Mouse (Mus musculus): ENCODE measurements around the gene Scn1b. TPM values are rescaled to one million over a fixed set of nuclear protein-coding genes. Genes with fewer than 3 reads are reported as not detected.

The Scn1b gene
- polyA plus RNA-seq, 1 experiment from 2014 or later = 1.3 TPM

DNA sequence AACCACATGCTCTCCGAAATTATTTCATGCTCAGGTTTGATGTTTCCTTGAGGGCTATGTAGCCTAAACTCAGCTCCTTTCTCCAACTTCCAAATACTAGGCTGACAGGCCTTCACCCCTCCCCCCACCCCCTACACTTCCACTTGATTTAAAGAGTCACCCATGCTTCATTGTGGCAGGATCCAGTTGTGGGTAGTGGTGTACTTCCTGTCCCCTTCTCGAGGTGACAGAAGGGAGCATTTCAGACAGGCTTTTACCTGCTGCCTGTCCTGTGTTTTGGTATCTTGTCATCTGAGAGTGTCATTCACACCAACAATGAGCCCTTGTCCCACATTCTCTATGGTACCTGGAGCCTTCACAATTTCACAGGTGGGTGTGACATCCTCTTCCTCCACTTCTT lies 39.5 kb downstream of the Scn1b start:
- H3K36me3 ChIP-seq = no peaks in the 10 kb centered on the region
- H3K4me3 ChIP-seq = no peak overlapping the region
- 60% methylated on average over 2 of the region's 2 CpGs for WGBS
- H3K9me3 ChIP-seq = 0 out of 2 replicates have a peak, but pooled peaks cover 3% of the 10 kb centered on the region
- 0 out of 2 replicates have a peak overlapping the region, but pooled peaks have one; percentile 81 for H3K27ac ChIP-seq
- no peak for DNase-seq (ENCODE audit: low spot score)
- H3K4me1 ChIP-seq (replicated peaks) = peaks cover 36% of the 10 kb centered on the region
- no peaks in the 10 kb centered on the region for H3K27me3 ChIP-seq (ENCODE audit: insufficient read depth, poor library complexity, severe bottlenecking)

GRCm38 (mm10) chr7:31086175-31086755 lies 40.5 kb downstream of the Scn1b start:
- no peak overlapping the region for H3K4me3 ChIP-seq
- H3K9me3 ChIP-seq = 0 out of 2 replicates have a peak, but pooled peaks cover 3% of the 10 kb centered on the region
- H3K27me3 ChIP-seq (ENCODE audit: insufficient read depth, poor library complexity, severe bottlenecking) = no peaks in the 10 kb centered on the region
- no peaks in the 10 kb centered on the region for H3K36me3 ChIP-seq
- 90% methylated on average over 9 of the region's 9 CpGs for WGBS
- DNase-seq (ENCODE audit: low spot score) = no peak
- peak overlapping the region; percentile 81 for H3K27ac ChIP-seq
- H3K4me1 ChIP-seq (replicated peaks) = peaks cover 36% of the 10 kb centered on the region

- Histone ChIP-seq H3K4me3 (no peak overlapping the region), H3K27me3 (ENCODE audit: insufficient read depth, poor library complexity, severe bottlenecking) (no peaks in the 10 kb centered on the region), H3K4me1 (replicated peaks) (peaks cover 36% of the 10 kb centered on the region), H3K9me3 (peaks cover 7% of the 10 kb centered on the region; the same call in 1 of the 2 replicates), H3K27ac (peak overlapping the region; percentile 81), H3K36me3 (no peaks in the 10 kb centered on the region)
- DNase-seq (ENCODE audit: low spot score) = peak; percentile 52
- 25% methylated on average over 3 of the region's 3 CpGs for WGBS
These were observed 41.6 kb downstream of the Scn1b start for GRCm38 (mm10) chr7:31085171-31085570.

- 57% methylated on average over 9 of the region's 9 CpGs for WGBS
- H3K4me1 ChIP-seq (replicated peaks) = peaks cover 36% of the 10 kb centered on the region
- H3K36me3 ChIP-seq = no peaks in the 10 kb centered on the region
- H3K27me3 ChIP-seq (ENCODE audit: insufficient read depth, poor library complexity, severe bottlenecking) = no peaks in the 10 kb centered on the region
- H3K27ac ChIP-seq = peak overlapping the region; percentile 74
- H3K9me3 ChIP-seq = peaks cover 5% of the 10 kb centered on the region; the same call in 1 of the 2 replicates
- no peak for DNase-seq (ENCODE audit: low spot score)
- no peak overlapping the region for H3K4me3 ChIP-seq
These were observed 42.7 kb downstream of the Scn1b start for GRCm38 (mm10) chr7:31084140-31084539.

DNA sequence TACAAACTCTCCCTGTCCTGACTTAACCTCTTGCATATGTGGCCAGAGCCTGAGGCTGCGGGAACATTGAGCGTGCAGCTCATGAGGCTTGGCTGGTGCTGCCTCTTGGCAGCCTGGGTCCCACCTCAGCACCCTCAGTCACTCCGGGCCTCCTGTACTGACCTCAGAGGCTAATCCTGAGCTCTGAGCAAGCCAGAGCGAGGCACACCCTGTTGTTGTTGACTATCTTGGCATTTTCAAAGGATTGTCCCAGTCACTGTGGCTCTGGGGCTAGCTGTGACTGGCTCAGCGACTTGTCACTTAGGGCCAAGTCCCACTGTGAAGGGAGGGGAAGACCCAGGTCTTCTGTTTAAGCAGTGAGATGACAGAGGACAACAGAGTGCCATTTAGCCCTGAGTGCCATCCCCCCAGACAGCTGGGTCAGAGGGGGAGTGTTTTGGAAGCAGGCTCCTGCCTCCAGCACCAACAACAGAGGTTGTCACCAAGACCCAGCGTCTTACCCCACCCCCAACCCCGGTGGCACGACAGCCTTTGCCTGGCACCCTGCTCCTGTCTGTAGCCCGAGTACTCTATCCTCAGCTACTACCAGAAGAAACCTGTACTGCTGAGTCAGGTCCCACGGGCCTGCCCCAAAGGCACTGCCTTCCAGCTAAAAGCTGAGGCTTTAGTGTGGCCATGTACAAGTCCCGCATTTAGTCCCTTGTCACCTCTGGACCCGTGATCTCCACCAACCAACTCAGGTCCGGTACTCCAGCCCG lies 43.8 kb downstream of the Scn1b start:
- peaks cover 5% of the 10 kb centered on the region; the same call in 1 of the 2 replicates for H3K9me3 ChIP-seq
- H3K27me3 ChIP-seq (ENCODE audit: insufficient read depth, poor library complexity, severe bottlenecking) = no peaks in the 10 kb centered on the region
- no peak overlapping the region for H3K4me3 ChIP-seq
- peak; percentile 34 for DNase-seq (ENCODE audit: low spot score)
- no peaks in the 10 kb centered on the region for H3K36me3 ChIP-seq
- WGBS = 63% methylated on average over 14 of the region's 14 CpGs
- H3K27ac ChIP-seq = peak overlapping the region; percentile 74
- peaks cover 38% of the 10 kb centered on the region for H3K4me1 ChIP-seq (replicated peaks)

- Histone ChIP-seq H3K4me3 (no peak overlapping the region), H3K36me3 (no peaks in the 10 kb centered on the region), H3K9me3 (peaks cover 5% of the 10 kb centered on the region; the same call in 1 of the 2 replicates), H3K27me3 (ENCODE audit: insufficient read depth, poor library complexity, severe bottlenecking) (no peaks in the 10 kb centered on the region), H3K27ac (no peak overlapping the region), H3K4me1 (replicated peaks) (peaks cover 47% of the 10 kb centered on the region)
- DNase-seq (ENCODE audit: low spot score) = no peak
These were observed 44.7 kb downstream of the Scn1b start for GRCm38 (mm10) chr7:31082106-31082505.

GRCm38 (mm10) chr7:31081106-31081505 lies 45.7 kb downstream of the Scn1b start:
- H3K4me3 ChIP-seq = no peak overlapping the region
- peaks cover 5% of the 10 kb centered on the region; the same call in 1 of the 2 replicates for H3K9me3 ChIP-seq
- no peak for DNase-seq (ENCODE audit: low spot score)
- 0 out of 2 replicates have a peak overlapping the region, but pooled peaks have one; percentile 36 for H3K27ac ChIP-seq
- no peaks in the 10 kb centered on the region for H3K36me3 ChIP-seq
- WGBS = 53% methylated on average over 1 of the region's 1 CpGs
- no peaks in the 10 kb centered on the region for H3K27me3 ChIP-seq (ENCODE audit: insufficient read depth, poor library complexity, severe bottlenecking)
- peaks cover 55% of the 10 kb centered on the region for H3K4me1 ChIP-seq (replicated peaks)

- H3K9me3 ChIP-seq = peaks cover 5% of the 10 kb centered on the region; the same call in 1 of the 2 replicates
- no peaks in the 10 kb centered on the region for H3K27me3 ChIP-seq (ENCODE audit: insufficient read depth, poor library complexity, severe bottlenecking)
- H3K4me3 ChIP-seq = no peak overlapping the region
- no peak overlapping the region for H3K27ac ChIP-seq
- peaks cover 50% of the 10 kb centered on the region for H3K4me1 ChIP-seq (replicated peaks)
- no peak for DNase-seq (ENCODE audit: low spot score)
- 55% methylated on average over 3 of the region's 3 CpGs for WGBS
- H3K36me3 ChIP-seq = no peaks in the 10 kb centered on the region
These were observed 46.2 kb downstream of the Scn1b start for GRCm38 (mm10) chr7:31080611-31081010.

DNA sequence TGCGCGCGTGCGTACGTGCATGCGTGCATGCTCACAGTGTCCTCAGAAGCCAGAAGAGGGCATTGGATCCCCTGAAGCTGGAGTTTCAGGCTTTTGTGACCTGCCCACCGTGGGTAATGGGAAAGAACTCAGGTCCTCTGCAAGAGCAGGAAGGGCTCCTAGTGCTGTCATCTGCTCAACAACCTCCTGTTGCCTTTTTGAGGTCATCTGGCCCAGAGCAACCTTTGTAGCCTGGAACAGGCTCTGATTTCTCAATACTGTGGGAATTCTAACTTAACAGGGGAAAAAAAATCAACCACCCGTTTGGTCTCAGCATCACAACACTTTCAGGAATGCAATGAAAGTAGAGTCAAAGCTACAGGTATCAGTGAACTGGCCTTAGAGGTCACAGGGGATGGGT lies 47.1 kb downstream of the Scn1b start:
- peaks cover 5% of the 10 kb centered on the region; the same call in 1 of the 2 replicates for H3K9me3 ChIP-seq
- H3K27me3 ChIP-seq (ENCODE audit: insufficient read depth, poor library complexity, severe bottlenecking) = no peaks in the 10 kb centered on the region
- H3K4me3 ChIP-seq = no peak overlapping the region
- H3K27ac ChIP-seq = no peak overlapping the region
- WGBS = 88% methylated on average over 8 of the region's 8 CpGs
- DNase-seq (ENCODE audit: low spot score) = no peak
- H3K36me3 ChIP-seq = no peaks in the 10 kb centered on the region
- H3K4me1 ChIP-seq (replicated peaks) = peaks cover 44% of the 10 kb centered on the region

DNA sequence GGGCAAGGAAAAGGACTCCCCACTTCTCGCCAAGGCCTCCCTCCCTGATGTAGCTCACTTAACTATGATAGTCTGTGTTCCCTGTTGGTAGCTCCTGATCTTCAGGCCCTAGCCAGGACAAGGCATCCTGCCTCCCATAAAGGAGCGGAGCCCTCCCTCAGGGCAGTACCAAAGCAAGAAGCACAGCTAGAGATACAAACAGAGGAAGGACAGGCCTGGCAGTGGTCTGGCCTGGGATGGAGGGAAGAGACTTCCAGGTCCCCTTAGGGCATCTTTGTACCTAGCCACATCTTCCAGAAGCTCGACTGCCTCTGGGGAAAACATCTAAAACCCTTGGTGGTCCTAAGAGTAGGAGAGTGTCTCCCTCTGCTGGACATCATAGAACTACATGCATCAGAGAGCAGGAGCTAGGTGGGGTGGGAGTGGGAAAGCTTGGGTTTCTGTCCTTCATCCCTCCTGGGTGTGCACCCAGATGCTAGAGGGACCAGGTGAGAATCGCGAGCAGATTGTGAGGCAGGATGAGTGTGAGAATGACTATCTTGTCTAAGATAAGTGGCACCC lies 48.8 kb downstream of the Scn1b start:
- Histone ChIP-seq H3K27ac (peak overlapping the region; percentile 78), H3K9me3 (peaks cover 5% of the 10 kb centered on the region; the same call in 1 of the 2 replicates), H3K36me3 (no peaks in the 10 kb centered on the region), H3K27me3 (ENCODE audit: insufficient read depth, poor library complexity, severe bottlenecking) (no peaks in the 10 kb centered on the region), H3K4me3 (no peak overlapping the region), H3K4me1 (replicated peaks) (peaks cover 41% of the 10 kb centered on the region)
- peak; percentile 40 for DNase-seq (ENCODE audit: low spot score)
- WGBS = 45% methylated on average over 5 of the region's 5 CpGs

DNA sequence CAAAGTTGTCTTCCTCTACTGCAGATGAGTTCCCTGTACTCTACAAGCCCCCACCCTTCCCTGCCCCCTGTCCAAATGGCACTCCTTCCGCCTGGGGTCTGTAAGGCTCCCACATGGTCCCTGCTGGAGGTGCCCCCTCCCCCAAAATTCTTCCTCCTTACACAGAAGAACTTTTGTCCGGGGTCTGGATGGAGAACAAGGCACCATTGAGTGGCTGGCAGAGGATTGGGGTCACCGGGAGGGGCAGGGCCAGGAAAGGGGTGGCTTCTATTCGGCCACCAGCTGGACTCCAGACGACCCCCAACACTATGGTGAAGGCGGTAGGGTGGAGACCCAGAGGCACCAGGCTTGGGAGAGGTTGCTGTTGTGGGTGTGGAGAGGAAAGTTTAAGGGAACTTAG lies 49.3 kb downstream of the Scn1b start:
- DNase-seq (ENCODE audit: low spot score) = no peak
- Histone ChIP-seq H3K27ac (peak overlapping the region; percentile 78), H3K36me3 (no peaks in the 10 kb centered on the region), H3K4me3 (no peak overlapping the region), H3K27me3 (ENCODE audit: insufficient read depth, poor library complexity, severe bottlenecking) (no peaks in the 10 kb centered on the region), H3K9me3 (peaks cover 5% of the 10 kb centered on the region; the same call in 1 of the 2 replicates), H3K4me1 (replicated peaks) (peaks cover 42% of the 10 kb centered on the region)
- 52% methylated on average over 6 of the region's 6 CpGs for WGBS

- Histone ChIP-seq H3K4me3 (no peak within 1 kb of the TSS), H3K36me3 (no peaks in the 10 kb centered on the region), H3K9me3 (peaks cover 5% of the 10 kb centered on the region; the same call in 1 of the 2 replicates), H3K27me3 (ENCODE audit: insufficient read depth, poor library complexity, severe bottlenecking) (no peaks in the 10 kb centered on the region), H3K4me1 (replicated peaks) (peaks cover 48% of the 10 kb centered on the region), H3K27ac (peak within 1 kb of the TSS; percentile 78)
- WGBS = 65% methylated on average over 5 of the region's 5 CpGs
- DNase-seq (ENCODE audit: low spot score) = no peak
These were observed 50.3 kb downstream of the Scn1b start, which contains the start of gene Fxyd3 for GRCm38 (mm10) chr7:31076492-31076891. TSS of gene Fxyd3 (minus strand) at chr7:31076704.

- Histone ChIP-seq H3K27ac (0 out of 2 replicates have a peak overlapping the region, but pooled peaks have one; percentile 2), H3K36me3 (no peaks in the 10 kb centered on the region), H3K4me1 (replicated peaks) (peaks cover 48% of the 10 kb centered on the region), H3K4me3 (no peak overlapping the region), H3K9me3 (no peaks in the 10 kb centered on the region), H3K27me3 (ENCODE audit: insufficient read depth, poor library complexity, severe bottlenecking) (no peaks in the 10 kb centered on the region)
- no peak for DNase-seq (ENCODE audit: low spot score)
- WGBS = 80% methylated on average over 5 of the region's 5 CpGs
These were observed 52.1 kb downstream of the Scn1b start for GRCm38 (mm10) chr7:31074713-31075069.

Measured in hindbrain, embryonic 10.5 days (tissue).